Mouse (Mus musculus) limb, embryonic 14.5 days (tissue): ENCODE measurements around the gene Steap2. TPM values are rescaled to one million over a fixed set of nuclear protein-coding genes. Genes with fewer than 3 reads are reported as not detected.

ENCODE experiments used
- ATAC-seq: fragments of 200-750 bp; cut with Nextera tagmentation; 2 replicates; pipeline ENCODE4 v1.8.0; 2017; ENCODE audit warnings: low read depth, moderate number of reproducible peaks, moderate TSS enrichment; ENCODE audit not compliant: low FRiP score
- DNase-seq: peaks from one replicate; pipeline ENCODE4 v3.0.0-alpha.2; 2015; ENCODE audit warnings: low spot score
- H3K27ac ChIP-seq: fragments of 300-500 bp; sonication (generic); replicated peaks from 2 replicates; pipeline ENCODE4 v1.5.1; 2014; ENCODE audit warnings: low read depth, mild to moderate bottlenecking, low read length, moderate library complexity, mixed read lengths
- H3K27me3 ChIP-seq: fragments of 300-500 bp; sonication (generic); 2 replicates; pipeline ENCODE4 v1.6.1; 2014; ENCODE audit warnings: low read length, mixed read lengths; ENCODE audit not compliant: control insufficient read depth, insufficient read depth
- H3K36me3 ChIP-seq: fragments of 300-500 bp; sonication (generic); 2 replicates; pipeline ENCODE4 v1.6.1; 2014; ENCODE audit warnings: mild to moderate bottlenecking, low read length, moderate library complexity, mixed read lengths; ENCODE audit not compliant: control insufficient read depth, insufficient read depth
- H3K4me1 ChIP-seq: fragments of 300-500 bp; sonication (generic); 2 replicates; pipeline ENCODE4 v1.6.1; 2014; ENCODE audit warnings: antibody characterized with exemption, low read length, mixed read lengths; ENCODE audit not compliant: control insufficient read depth, insufficient read depth
- H3K4me2 ChIP-seq: fragments of 300-500 bp; sonication (generic); replicated peaks from 2 replicates; pipeline ENCODE4 v1.6.1; 2014; ENCODE audit warnings: low read depth, mild to moderate bottlenecking, low read length, moderate library complexity; ENCODE audit not compliant: severe bottlenecking
- H3K4me3 ChIP-seq: fragments of 300-500 bp; sonication (generic); replicated peaks from 2 replicates; pipeline ENCODE4 v1.5.1; 2014; ENCODE audit warnings: low read length
- H3K9ac ChIP-seq: fragments of 300-500 bp; sonication (generic); 2 replicates; pipeline ENCODE4 v1.6.1; 2014; ENCODE audit warnings: mild to moderate bottlenecking, low read depth, low read length, moderate library complexity; ENCODE audit not compliant: severe bottlenecking
- H3K9me3 ChIP-seq: fragments of 300-500 bp; sonication (generic); 2 replicates; pipeline ENCODE4 v1.6.1; 2016; ENCODE audit warnings: low read length; ENCODE audit not compliant: control insufficient read depth
- POLR2A ChIP-seq: fragments of 200-500 bp; IDR thresholded peaks from 2 replicates; pipeline ENCODE4 v1.8.0; 2012; ENCODE audit warnings: inconsistent platforms, mild to moderate bottlenecking, moderate library complexity, borderline replicate concordance; ENCODE audit not compliant: insufficient read depth, insufficient read length; ENCODE audit errors: extremely low read depth
- WGBS: fragments of 180-500 bp; shearing (Covaris S2); extraction: QIAGEN DNeasy Blood & Tissue Kit; methylation state at CpG from one replicate; pipeline ENCODE4 v1.1.7; 2014; 5-methylcytosine and 5-hydroxymethylcytosine counted together
- polyA plus RNA-seq, 2 experiments: library from polyadenylated mRNA; depleted of rRNA in 1 of 2; stranded (reverse) in 1 of 2; unstranded in 1 of 2; fragments of >200 nt; fragmentation: Nextera tagmentation in 1 of 2; extraction: Ambion mirVana in 1 of 2; gene quantifications; 2 replicates each; pipeline versions ENCODE4 v1.2.1 to v1.2.3; 2012 to 2014

Gene Steap2
- polyA plus RNA-seq, 2 experiments, result 5.7 to 5.9 TPM

DNA sequence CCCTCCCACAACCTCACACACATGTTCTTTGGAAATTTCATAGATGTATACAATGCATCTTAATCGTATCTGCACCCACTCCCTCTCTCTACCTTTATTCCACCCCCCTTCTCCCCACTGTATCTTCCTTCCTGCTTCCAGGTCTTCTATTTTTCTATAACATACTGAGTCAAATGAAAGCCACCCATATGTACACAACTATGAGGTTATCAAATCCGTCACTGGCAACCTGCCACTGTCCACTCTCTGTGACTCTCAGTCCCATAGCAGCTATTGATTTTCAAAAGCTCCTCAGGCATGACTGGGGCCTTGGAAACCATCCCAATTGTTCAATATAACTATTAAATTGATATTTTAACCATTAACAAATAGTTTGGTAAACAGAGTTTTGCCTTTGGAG, 36.4 kb downstream of the Steap2 start:
- DNase-seq, result no peak
- Histone ChIP-seq H3K36me3 (no peaks in the 10 kb centered on the region), H3K4me3 (no peak overlapping the region), H3K9me3 (no peaks in the 10 kb centered on the region), H3K27ac (no peak overlapping the region), H3K27me3 (no peaks in the 10 kb centered on the region), H3K4me1 (no peaks in the 10 kb centered on the region), H3K9ac (no peak overlapping the region), H3K4me2 (no peak overlapping the region)
- TF ChIP-seq POLR2A, result no peak
- WGBS, result 84% methylated on average over 2 of the region's 2 CpGs
- ATAC-seq, result no peak

DNA sequence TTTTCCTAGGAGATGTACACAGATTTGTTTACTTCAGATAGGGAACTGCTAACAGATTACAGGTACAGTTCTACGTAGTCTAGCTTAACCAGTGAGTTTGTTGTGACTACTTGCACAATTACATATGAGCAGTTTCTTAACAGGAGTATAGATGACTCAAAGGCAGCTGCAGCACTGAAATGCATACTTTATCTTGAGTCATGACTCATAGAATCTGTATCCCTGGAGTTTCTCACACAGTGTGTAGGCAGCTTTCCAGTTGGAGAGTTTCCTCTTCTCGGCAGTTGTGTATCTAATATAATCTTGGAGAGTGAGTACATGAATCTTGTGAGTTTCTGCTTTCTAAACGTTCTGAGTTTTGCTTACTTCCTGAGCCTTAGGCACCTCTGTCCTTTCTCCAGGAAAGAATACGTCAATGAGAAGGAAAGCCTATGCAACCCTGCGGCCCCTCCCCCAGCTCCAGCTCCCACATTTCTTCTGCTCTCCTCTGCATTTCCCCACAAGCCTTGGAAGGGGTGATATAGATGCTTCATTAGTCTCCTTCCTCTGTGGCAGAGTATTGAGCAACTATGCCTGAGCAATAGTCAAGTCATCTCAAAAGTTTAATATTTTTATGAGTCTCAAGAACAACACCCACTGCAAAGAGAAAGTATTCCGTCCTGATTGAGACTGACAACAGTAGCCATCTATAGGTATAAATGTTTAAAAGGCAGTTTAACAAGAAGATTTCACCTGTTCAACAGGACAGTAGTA, 45.4 kb downstream of the Steap2 start:
- H3K4me2 ChIP-seq, result no peak overlapping the region
- H3K27me3 ChIP-seq, result no peaks in the 10 kb centered on the region
- no peak overlapping the region for H3K27ac ChIP-seq
- no peak overlapping the region for H3K4me3 ChIP-seq
- WGBS, result 64% methylated on average over 6 of the region's 6 CpGs
- no peaks in the 10 kb centered on the region for H3K9me3 ChIP-seq
- TF ChIP-seq POLR2A, result no peak
- no peaks in the 10 kb centered on the region for H3K36me3 ChIP-seq
- ATAC-seq (no peak), DNase-seq (peak; percentile 41)
- no peaks in the 10 kb centered on the region for H3K4me1 ChIP-seq
- H3K9ac ChIP-seq, result no peak overlapping the region

- DNase-seq (peak; percentile 70), ATAC-seq (no peak)
- Histone ChIP-seq H3K9ac (no peak overlapping the region), H3K4me2 (no peak overlapping the region), H3K9me3 (no peaks in the 10 kb centered on the region), H3K36me3 (no peaks in the 10 kb centered on the region), H3K27ac (no peak overlapping the region), H3K4me3 (no peak overlapping the region), H3K27me3 (no peaks in the 10 kb centered on the region), H3K4me1 (no peaks in the 10 kb centered on the region)
- no peak for TF ChIP-seq POLR2A
- 0% methylated on average over 1 of the region's 1 CpGs for WGBS
These were observed 48.2 kb downstream of the Steap2 start for GRCm38 (mm10) chr5:5646173-5646572.

DNA sequence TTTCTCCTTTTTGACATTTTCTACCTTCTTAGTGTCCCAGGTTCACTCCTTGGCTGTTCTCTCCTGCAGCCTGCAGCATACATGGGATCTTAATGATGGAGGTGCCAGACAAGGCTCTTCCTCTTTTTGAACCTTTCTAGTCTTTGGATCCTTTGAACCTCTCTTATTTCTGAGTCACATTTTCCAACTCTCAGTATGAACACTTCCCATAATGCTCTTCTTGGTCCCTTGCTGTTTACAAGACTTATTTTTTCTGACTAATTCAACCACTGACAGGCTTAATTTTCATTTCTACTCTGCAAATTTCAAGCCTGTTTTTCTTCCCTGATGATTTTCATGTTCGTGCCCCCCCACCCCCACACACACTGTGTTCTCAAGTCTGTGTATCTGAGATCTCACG, 55.9 kb downstream of the Steap2 start:
- no peak overlapping the region for H3K4me3 ChIP-seq
- no peak for ATAC-seq
- no peaks in the 10 kb centered on the region for H3K27me3 ChIP-seq
- H3K36me3 ChIP-seq, result no peaks in the 10 kb centered on the region
- H3K9ac ChIP-seq, result no peak overlapping the region
- 46% methylated on average over 2 of the region's 2 CpGs for WGBS
- H3K4me2 ChIP-seq, result no peak overlapping the region
- no peaks in the 10 kb centered on the region for H3K9me3 ChIP-seq
- no peaks in the 10 kb centered on the region for H3K4me1 ChIP-seq
- no peak overlapping the region for H3K27ac ChIP-seq
- no peak for DNase-seq
- TF ChIP-seq POLR2A, result no peak

GRCm38 (mm10) chr5:5625491-5625890, 68.9 kb downstream of the Steap2 start:
- H3K27ac ChIP-seq, result no peak overlapping the region
- 42% methylated on average over 3 of the region's 3 CpGs for WGBS
- H3K27me3 ChIP-seq, result no peaks in the 10 kb centered on the region
- H3K4me3 ChIP-seq, result no peak overlapping the region
- no peaks in the 10 kb centered on the region for H3K4me1 ChIP-seq
- no peaks in the 10 kb centered on the region for H3K36me3 ChIP-seq
- no peaks in the 10 kb centered on the region for H3K9me3 ChIP-seq
- ATAC-seq (no peak), DNase-seq (no peak)
- H3K4me2 ChIP-seq, result no peak overlapping the region
- no peak for TF ChIP-seq POLR2A
- H3K9ac ChIP-seq, result no peak overlapping the region

- peak; percentile 26; the same call in 1 of the 2 replicates for ATAC-seq
- Histone ChIP-seq H3K9ac (no peak overlapping the region), H3K4me1 (no peaks in the 10 kb centered on the region)
These were observed 76.0 kb downstream of the Steap2 start for GRCm38 (mm10) chr5:5618329-5618728.

More at GRCm38 (mm10) chr5:5618329-5618728, 76.0 kb downstream of the Steap2 start:
- Histone ChIP-seq H3K4me3 (no peak overlapping the region), H3K27me3 (no peaks in the 10 kb centered on the region), H3K27ac (no peak overlapping the region), H3K4me2 (no peak overlapping the region), H3K36me3 (no peaks in the 10 kb centered on the region), H3K9me3 (no peaks in the 10 kb centered on the region)
- no peak for DNase-seq
- no peak for TF ChIP-seq POLR2A
- WGBS, result 68% methylated on average over 4 of the region's 4 CpGs

Other genes starting within 250 kb of the Steap2 start
- gene 1700015F17Rik, start 215.4 kb downstream of the Steap2 start, polyA plus RNA-seq (2012; rRNA removed), result not detected in 2 replicates
- gene 1700015F17Rik, start 215.4 kb downstream of the Steap2 start, polyA plus RNA-seq (2014; fragmentation: Nextera tagmentation; extraction: Ambion mirVana), result not detected in 2 replicates
- 20.2 and 22.9 TPM in 2 replicates for gene Cldn12, start 179.6 kb downstream of the Steap2 start, polyA plus RNA-seq (2012; rRNA removed)
- 13.6 and 15.8 TPM in 2 replicates for gene Cldn12, start 179.6 kb downstream of the Steap2 start, polyA plus RNA-seq (2014; fragmentation: Nextera tagmentation; extraction: Ambion mirVana)
- 17.5 and 19.2 TPM in 2 replicates for gene Gtpbp10, start 135.0 kb downstream of the Steap2 start, polyA plus RNA-seq (2012; rRNA removed)
- gene Gtpbp10, start 135.0 kb downstream of the Steap2 start, polyA plus RNA-seq (2014; fragmentation: Nextera tagmentation; extraction: Ambion mirVana), result 24.8 and 24.9 TPM in 2 replicates
- 0.69 and 0.77 TPM in 2 replicates for gene Gm8773, start 120.8 kb downstream of the Steap2 start, polyA plus RNA-seq (2012; rRNA removed)
- gene Gm8773, start 120.8 kb downstream of the Steap2 start, polyA plus RNA-seq (2014; fragmentation: Nextera tagmentation; extraction: Ambion mirVana), result 1.1 and 1.4 TPM in 2 replicates
- 2.4 and 3.8 TPM in 2 replicates for gene Cfap69, start 30.3 kb downstream of the Steap2 start, polyA plus RNA-seq (2012; rRNA removed)
- 2.6 and 3.1 TPM in 2 replicates for gene Cfap69, start 30.3 kb downstream of the Steap2 start, polyA plus RNA-seq (2014; fragmentation: Nextera tagmentation; extraction: Ambion mirVana)
- gene Steap1, start 54.7 kb upstream of the Steap2 start, polyA plus RNA-seq (2012; rRNA removed), result 3.3 and 3.6 TPM in 2 replicates
- gene Steap1, start 54.7 kb upstream of the Steap2 start, polyA plus RNA-seq (2014; fragmentation: Nextera tagmentation; extraction: Ambion mirVana), result 4.7 and 4.8 TPM in 2 replicates